Mouse (Mus musculus) B cell, adult 2 months (primary cell): Measurements from ENCODE around the gene Vegfa.

Experiments used
- DNase-seq, 2 experiments: peaks; one replicate each; pipeline ENCODE4 v3.0.0; 2022

Gene Vegfa

GRCm38 (mm10) chr17:46025207-46025606 is 7.0 kb downstream of the Vegfa start:
- no peak for DNase-seq

- DNase-seq: no peak
Observed at GRCm38 (mm10) chr17:46024192-46024591, 8.0 kb downstream of the Vegfa start.

GRCm38 (mm10) chr17:46023572-46023971 is 8.6 kb downstream of the Vegfa start:
- DNase-seq: no peak

GRCm38 (mm10) chr17:46022934-46023333 is 9.2 kb downstream of the Vegfa start:
- no peak for DNase-seq

GRCm38 (mm10) chr17:46022427-46022826 is 9.7 kb downstream of the Vegfa start:
- no peak for DNase-seq

GRCm38 (mm10) chr17:46021760-46022159 is 10.4 kb downstream of the Vegfa start:
- no peak for DNase-seq

GRCm38 (mm10) chr17:46021173-46021572 is 11.0 kb downstream of the Vegfa start:
- DNase-seq: no peak

- DNase-seq: no peak
Observed at GRCm38 (mm10) chr17:46020579-46020978, 11.6 kb downstream of the Vegfa start.

GRCm38 (mm10) chr17:46018736-46019004 is 13.5 kb downstream of the Vegfa start:
- DNase-seq: no peak

- no peak for DNase-seq
Observed at GRCm38 (mm10) chr17:46017946-46018735, 14.0 kb downstream of the Vegfa start.

- DNase-seq: no peak
Observed at GRCm38 (mm10) chr17:46016617-46017016, 15.6 kb downstream of the Vegfa start.

- no peak for DNase-seq
Observed at GRCm38 (mm10) chr17:46015967-46016366, 16.2 kb downstream of the Vegfa start.

GRCm38 (mm10) chr17:46014935-46015334 is 17.2 kb downstream of the Vegfa start:
- no peak for DNase-seq

GRCm38 (mm10) chr17:46013549-46013948 is 18.6 kb downstream of the Vegfa start:
- no peak for DNase-seq

GRCm38 (mm10) chr17:46012211-46012610 is 20.0 kb downstream of the Vegfa start:
- no peak for DNase-seq

- no peak for DNase-seq
Observed at GRCm38 (mm10) chr17:46010462-46010861, 21.7 kb downstream of the Vegfa start.

- no peak for DNase-seq
Observed at GRCm38 (mm10) chr17:46009182-46009581, 23.0 kb downstream of the Vegfa start.

- no peak for DNase-seq
Observed at GRCm38 (mm10) chr17:46005458-46005857, 26.7 kb downstream of the Vegfa start.

- no peak for DNase-seq
Observed at GRCm38 (mm10) chr17:46004482-46004881, 27.7 kb downstream of the Vegfa start.

GRCm38 (mm10) chr17:46003717-46004481 is 28.3 kb downstream of the Vegfa start:
- DNase-seq: no peak

GRCm38 (mm10) chr17:45999366-45999940 is 32.7 kb downstream of the Vegfa start:
- DNase-seq: no peak

GRCm38 (mm10) chr17:45998363-45998762 is 33.8 kb downstream of the Vegfa start:
- no peak for DNase-seq

GRCm38 (mm10) chr17:45996921-45997444 is 35.2 kb downstream of the Vegfa start:
- no peak for DNase-seq

GRCm38 (mm10) chr17:45994281-45994817 is 37.8 kb downstream of the Vegfa start:
- DNase-seq: no peak
